Mouse (Mus musculus): ENCODE results near the gene Ndrg2.
A peak's percentile ranks its signal among the peaks of the same experiment; 100 is the strongest.

Gene Ndrg2

GRCm38 (mm10) chr14:51863603-51864002 lies 50.4 kb downstream of the Ndrg2 start:
- DNase-seq = peak; percentile 4

- peak; percentile 8 for DNase-seq
These were observed 58.7 kb downstream of the Ndrg2 start for GRCm38 (mm10) chr14:51855280-51855679.

All from lung, postnatal 36 days (tissue).